Mouse (Mus musculus): ENCODE measurements at regions not wholly inside any gene's neighbourhood (a gene's known extent, or its start where the extent isn't known, plus 50 kb on each side); places are given as distances from the start of the nearest gene placed in this dataset.

DNA sequence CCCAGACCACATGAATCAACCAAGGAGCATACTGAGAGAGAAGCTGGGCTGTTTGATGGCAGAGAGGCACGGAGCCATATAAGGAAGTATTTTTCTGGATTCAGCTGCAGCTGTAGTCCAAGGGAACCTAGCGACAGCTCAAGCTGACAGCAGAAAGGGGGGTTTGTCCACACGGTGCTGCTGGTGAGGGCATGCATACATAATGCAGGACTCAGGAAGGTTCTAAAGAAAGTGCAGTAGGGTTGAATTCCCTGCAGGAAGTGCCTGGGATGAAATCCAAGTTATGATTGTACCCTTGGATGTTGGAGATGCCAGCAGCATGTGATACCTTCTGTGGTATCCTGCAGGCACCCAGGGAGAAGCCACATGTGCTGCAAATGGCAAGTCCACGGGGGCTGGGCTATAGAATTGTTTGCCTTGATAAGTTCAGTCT is 381.7 kb upstream of the Camk1g start:
- DNase-seq = no peak

DNA sequence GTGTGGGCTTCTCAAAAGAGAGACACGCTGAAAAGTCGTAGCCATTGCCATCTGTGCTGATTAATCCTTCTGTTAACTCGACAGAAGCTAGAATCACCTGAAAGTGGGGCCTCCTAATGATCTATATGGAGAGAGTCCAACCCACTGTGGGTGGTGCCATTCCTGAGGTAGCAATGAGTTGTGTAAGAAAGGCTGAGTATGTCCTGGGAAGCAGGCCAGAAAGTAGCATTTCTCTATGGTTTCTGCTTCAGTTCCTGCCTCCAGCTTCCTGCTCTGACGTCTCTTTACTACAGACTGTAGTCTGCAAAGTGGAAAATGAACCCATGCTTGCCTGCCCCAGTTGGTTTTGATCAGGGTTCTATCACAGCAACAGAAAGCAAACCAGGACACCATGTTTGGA is 380.8 kb upstream of the Camk1g start:
- no peak for DNase-seq

DNA sequence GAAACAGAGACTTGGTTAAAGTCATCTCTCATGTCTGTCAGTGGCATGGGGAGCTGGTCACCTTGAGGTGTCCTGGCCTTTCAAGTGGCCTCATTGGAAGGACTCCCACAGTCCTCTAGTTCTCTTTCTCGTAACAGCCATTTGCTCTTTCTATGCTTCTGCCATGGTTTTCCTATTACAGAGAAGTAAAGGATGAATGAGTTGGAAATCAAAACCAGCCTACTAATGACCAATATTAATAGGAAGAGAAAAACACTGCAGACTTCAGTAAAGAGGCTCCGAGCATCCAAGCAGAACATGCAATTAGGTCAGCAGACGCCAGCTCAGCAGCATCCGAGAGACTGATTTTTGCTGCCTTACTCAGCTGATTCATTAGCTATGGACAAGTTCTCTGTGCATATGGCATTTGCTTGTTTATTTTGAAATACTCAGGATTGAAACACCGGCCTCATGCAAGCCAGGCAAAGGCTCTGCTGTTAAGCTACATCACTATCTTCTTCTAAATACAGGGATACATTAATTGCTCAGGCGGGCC is 377.4 kb upstream of the Camk1g start:
- no peak for DNase-seq

DNA sequence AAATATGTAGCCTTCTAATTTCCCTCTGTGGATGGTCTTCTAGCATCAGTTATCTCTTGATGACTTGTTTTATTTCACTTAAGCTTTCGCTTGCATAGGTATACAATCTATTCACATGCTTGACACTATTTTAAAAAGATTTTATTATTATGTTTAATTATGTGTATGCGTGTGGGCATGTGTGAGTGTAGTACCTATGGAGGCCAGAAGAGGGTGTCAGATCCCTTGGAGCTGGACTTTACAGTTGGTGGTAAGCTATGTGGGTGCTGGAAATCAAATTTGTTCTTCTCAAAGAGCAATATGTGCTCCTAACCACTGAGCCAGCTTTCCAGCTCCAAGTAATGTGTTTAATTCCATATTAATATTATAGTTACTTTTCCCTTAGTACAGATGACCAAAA is 372.6 kb upstream of the Camk1g start:
- DNase-seq = no peak

DNA sequence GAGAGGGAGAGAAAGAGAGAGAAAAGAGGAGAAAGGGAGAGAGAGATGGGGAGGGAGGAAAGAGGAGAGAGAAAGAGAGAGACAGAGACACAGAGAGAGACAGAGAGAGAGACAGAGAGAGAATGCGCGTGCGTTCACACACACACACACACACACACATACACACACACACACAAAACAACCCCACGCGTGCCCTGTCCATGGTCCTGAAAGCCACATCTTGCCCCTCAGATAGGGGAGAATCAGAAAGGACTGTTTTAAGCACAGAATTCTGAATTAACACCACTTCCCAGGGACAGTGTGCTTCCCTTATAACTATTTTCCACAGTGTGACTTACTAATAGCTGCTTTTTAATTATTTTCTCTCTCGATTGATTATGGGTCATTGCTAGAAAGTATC is 368.7 kb upstream of the Camk1g start:
- DNase-seq = peak; percentile 14

DNA sequence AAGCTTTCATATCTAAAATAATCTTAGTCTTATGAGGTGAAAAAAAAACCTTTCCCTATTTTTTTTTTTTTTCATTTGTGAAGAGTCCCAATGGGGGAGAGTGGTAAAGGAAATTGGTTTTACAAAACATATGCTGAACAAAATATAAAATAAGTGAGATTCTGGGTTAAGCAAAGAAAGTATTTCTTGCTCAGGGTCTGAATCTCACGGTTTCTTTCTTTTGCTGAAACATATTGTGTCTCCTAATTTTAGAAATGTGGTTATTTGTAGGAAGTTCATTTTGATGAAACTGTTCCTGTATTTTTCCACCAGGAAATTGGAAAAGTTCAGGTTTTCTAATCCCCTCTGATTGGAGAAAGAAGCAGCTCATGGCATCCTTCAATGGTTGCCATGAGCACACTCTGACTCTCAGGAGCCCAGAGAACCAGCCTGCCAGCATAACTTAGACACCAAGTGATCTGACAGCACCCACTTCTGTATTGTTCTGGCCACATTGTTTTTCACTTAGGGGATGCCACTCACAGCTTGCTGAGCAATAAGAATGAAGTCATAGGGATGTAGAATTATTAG is 365.9 kb upstream of the Camk1g start:
- no peak for DNase-seq

DNA sequence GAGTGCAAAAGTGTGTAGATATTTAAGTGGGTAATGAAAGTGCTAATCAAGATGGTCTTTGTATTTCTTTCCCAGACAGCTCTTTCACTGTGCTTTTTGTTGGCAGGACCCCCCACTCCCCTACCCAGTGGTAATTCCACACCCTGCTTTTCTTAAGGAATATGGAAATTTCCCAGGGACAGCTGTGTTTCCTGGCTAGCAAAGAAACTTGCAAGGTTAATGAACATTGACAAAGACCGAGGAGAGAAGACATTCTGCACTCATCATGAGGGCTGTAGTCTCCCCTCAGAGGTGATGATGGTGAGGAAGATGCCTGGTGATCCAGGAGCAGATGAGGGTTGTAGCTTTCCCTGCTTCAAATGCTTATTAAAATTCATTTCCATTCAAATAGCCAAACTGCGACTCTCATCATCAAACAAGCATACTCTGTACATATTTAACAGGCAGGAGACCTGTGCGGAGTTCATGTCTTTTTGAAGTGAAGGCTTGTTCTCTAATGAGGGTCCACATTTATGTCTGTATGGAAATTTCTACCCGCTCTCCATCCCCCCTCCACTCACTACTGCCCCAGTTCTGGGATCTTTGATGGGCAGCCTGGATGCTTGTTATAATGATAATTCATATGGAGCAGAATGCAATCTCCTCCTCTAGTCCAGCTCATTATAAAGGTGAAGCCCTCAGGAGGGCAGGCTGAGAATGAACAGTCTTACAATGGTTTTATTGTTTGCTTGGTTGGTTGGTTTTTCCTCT is 364.1 kb upstream of the Camk1g start:
- DNase-seq = no peak

DNA sequence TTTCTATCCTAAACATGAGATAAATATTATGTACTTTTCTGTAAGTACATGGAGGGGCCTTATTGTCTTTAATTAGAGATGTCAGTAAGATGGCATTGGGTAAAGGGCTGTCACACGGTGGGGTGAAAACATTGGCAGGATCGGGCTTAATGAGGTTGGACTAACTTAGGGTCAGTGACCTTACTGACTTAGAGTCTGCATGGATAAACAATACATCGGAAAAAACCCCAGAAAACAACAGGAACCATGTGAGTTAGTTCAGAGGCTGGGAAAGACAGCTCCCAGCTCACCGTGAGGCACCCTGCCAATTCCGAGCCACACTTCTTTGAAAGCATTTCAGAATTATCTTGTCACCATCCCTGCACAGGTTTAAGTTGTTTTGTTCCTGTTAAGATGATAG is 363.3 kb upstream of the Camk1g start:
- DNase-seq = no peak

DNA sequence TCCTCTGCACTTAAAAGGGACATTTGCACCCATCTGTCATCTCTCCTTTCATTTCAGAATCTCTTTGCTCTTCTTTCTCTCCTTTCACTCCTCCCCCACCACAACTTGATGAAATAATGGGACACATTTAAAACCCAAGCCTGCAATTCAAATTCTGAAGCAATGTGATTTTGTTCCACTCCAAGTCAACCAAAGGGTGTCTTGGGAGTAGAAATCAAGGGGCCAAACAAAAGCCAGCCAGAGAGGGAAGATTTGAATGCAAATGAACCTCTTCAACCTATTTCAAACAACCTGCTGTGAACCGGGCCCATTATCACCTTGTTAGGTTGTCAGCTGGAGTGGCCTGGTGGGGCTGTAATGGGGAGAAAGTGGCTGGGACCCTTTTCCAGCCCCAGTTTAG is 362.0 kb upstream of the Camk1g start:
- no peak for DNase-seq

DNA sequence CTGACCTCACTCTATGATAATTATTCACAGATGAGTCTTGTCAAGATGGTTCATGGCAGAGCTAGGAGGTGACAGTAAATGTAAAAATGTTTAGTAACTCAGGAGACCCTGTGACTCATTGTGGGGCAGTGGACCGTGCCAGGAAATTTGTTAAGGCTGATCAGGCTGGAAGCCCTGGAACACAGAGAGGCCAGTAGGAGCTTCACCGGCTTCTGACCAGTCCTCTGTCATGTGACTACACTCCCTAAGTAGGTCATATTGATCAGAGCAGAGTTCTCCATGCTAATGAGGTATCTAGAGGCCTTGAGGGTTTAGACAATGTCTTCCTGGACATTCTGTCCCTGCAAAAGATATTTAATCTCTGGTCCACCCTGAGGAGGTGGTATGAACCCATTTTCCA is 351.8 kb upstream of the Camk1g start:
- DNase-seq = no peak

DNA sequence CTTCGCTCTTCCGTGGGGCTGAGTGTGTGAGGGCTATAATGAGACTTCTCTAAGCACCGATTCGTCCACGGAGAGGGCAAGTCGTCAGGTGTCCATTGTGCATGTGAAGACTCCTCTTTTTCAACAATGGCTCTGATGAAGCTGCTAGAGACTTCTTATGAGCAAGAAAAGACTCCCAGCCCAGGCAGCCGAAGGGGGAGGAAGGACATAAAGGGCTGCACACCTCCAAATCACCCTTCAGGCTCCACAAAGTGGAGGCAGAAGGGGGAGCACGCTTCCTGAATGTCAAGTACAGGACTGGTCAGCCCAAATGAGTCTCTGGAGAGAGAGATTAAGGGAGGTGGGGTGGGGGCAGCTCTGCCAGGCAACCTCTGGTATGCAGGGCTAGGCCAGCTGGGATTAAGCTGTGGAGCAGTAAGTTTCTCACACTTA is 350.3 kb upstream of the Camk1g start:
- no peak for DNase-seq

DNA sequence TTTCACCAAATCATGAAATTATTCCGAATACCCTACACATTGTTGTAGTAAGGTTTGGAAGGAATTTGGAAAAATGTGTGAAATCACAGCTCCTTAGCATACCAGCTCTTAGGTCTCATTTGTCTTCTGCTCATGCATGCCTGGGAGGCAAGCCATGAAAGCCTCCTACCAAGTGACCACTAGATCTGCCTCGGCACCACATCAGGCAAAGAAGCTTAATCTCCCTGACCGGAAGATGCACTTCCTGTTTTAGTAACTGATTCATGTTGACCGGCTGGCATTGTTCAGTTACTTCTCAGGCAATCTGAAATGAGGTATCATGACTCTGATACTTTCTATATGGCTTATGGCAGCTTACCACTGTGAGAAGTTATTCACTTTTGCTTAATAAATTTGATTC is 345.2 kb upstream of the Camk1g start:
- no peak for DNase-seq

DNA sequence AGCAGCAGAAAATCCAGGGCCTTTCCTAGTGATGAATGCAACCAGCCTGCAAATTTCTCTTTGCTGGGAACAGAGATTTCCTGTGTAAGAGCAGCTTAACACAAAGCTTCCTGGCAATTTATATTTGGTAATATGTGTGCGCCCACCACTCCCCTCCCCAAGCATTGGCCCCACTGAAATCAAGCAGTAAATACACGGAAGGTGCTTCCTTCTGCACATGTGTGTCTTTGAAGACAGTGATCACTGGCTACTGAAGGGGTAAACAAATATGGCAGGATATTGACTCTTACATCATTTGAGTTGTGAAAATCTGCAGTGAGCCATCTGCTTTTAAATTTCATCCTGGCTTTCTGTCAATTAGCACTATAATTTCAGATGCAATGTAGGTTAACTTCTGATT is 344.5 kb upstream of the Camk1g start:
- DNase-seq = no peak

DNA sequence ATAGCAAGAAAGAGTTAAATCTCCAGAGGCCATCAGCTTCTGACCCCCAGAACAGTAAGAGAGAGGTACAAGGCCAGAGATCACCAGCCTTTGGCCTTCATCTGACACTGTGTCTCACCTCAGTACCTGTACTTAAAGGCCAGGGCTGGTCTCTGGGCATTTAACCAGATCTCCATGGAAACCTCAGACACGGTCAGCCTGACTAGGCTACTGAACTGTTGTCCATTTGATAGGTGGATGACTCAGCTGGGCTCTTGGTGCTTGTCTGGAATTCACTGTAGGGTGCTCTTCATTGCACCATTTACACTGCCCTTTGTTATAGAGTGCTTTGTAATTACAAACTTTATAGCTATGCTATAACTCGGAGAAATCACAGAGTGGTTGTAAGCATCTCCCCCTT is 335.1 kb upstream of the Camk1g start:
- peak; percentile 11 for DNase-seq

DNA sequence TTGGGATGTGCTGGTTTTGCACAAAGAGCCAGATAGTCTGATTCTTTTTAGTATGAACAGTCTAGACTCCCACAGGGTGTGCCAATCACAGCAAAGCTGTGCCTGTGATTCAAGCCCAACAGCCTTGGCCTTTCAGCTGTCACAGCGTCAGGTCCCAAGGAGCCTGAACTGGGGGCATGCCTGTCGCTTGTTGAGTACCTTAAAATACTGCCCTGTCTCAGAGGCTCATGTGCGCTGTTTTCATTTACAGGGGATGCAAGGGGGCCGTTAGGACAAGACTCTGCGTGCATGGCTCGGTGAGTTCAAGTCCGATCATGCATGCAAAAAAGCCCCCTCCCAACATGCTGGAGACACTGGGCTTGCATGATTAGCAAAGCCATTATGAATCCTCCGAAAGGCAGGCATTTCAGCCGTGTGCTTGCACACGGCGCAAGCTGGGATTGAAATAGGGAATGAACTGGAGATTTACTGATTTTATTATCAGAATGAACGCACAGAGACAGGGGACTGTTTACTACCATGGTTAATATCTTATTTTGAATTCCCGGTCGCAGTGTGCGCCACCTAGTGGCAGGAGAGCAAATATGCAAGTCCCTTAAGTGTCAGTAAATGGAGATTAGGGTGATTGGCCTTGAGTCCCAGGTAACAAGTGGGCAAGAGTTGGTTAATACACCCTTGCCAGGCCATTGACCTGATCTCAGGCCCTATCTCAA is 332.8 kb upstream of the Camk1g start:
- peak; percentile 44 for DNase-seq

DNA sequence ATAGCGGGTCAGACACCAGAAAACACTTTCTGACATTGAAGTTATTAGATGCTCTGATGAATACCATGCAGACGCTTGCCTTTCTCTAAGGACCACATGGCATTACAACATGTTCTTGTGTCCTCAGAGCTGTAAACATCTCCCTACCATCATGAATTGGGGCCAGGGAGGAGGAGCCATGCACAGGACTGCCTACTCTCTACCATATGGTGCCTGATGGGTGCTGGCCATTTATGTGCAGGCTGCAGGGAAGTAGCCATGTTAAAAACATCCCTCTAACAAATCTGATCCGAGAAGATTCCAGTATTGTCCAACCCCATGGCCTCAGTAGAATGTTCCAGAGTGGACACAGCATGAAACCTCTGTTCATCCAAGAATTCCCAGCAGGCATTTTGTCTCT is 330.1 kb upstream of the Camk1g start:
- DNase-seq = no peak

DNA sequence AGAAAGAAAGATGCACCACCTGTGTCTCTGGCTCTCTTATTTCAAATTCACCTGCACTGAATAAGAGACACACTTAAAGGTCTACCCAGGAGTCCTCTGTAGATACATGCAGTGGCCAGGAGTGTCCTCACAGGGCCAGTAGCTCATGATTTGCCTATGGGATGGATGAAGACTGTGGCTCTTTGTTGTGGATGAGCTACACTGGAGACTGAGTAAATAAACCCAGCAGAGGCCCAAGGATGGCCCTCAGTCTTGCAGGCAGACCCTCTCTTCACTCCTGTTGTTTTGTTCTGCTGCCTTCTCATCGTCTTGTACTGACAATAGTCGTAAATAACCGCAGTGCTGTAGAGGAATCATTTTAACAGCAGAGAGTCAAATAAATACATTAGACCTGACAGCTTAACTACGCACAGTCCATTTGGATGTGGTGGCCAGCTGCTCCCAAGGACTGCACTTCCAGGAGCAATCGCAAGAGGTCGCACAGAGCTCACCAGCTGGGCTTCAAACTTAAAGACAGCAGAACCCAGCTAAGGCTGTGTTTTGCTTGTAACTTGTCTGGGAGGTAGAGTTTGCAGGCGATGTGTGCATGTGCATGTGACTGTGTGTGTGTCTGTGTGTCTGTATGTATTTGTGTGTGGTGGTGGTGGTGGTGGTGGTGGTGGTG is 328.6 kb upstream of the Camk1g start:
- DNase-seq = peak; percentile 84

DNA sequence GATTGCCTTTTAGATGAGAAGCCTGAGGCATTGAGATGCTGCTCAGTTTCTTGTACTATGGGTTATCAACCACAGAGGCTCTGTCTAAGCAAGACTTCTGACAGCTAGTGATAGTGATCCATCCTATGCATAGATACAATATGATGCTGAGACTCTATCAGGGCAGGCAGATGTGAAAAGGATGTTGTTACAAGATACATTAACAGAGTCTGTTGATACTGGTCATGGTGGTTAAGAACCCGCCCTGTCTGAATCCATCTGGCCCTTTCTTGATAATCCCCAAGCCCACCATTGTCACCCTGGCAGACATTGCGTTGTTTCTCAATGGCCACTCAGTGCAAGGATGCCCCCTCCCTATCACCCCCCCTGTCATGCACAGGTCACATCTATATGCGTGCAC is 327.8 kb upstream of the Camk1g start:
- no peak for DNase-seq

DNA sequence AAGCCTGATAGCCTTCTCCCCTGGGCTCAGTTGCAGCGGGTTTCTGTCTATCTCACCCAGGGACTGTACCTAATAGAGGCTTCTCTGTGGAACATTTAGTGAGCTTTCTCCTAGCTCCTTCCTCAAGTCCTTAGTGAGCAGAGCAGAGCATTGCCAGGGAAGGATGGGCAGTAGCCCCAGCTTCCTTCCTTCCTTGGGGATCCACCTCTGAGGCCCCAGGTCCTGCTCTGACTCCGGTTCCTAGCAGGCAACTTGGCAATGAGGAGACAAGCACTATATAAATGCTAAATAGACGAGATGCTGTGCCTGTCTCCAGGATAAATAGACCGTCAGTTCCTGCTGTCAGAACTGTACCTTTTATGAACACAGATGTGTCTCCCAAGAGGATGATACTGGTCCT is 326.9 kb upstream of the Camk1g start:
- peak; percentile 48 for DNase-seq

DNA sequence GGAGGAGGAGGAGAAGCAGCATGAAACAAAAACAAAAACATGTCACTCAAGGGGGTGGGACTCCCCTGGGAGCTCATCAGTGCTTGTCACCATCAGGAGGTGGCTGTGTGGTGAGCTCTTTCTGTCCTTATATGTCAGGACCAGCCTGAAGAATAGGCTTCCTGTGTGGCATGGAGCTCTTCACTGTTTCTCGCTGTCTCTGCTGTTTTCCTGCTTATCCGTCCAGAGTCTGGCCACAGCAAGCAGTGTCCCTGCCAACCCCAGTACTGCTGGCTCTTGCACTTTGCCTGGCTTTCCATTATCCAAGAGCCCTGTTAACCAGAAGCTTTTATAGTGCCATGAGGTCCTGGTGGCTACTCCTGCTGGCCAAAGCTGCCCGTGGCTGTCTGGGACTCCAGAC is 322.9 kb upstream of the Camk1g start:
- DNase-seq = peak; percentile 33

DNA sequence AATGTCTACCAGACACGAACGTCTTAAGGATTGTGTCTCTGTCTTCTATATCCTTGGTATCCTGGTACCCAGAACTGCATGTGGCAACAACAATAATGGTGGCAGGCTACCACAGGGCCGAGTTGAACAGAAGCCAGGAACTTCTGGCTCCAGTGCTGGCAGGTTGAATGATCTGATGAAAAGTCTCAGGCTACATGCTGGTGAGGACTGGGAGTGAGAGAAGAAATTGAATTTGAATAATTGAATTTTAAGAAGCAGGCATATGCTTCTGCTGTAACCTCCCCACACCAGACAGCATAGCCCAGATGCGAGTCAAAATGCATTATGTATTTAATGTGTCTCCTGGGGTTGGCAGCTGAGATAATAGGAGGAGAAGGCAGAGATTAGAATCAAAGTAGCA is 319.5 kb upstream of the Camk1g start:
- no peak for DNase-seq

DNA sequence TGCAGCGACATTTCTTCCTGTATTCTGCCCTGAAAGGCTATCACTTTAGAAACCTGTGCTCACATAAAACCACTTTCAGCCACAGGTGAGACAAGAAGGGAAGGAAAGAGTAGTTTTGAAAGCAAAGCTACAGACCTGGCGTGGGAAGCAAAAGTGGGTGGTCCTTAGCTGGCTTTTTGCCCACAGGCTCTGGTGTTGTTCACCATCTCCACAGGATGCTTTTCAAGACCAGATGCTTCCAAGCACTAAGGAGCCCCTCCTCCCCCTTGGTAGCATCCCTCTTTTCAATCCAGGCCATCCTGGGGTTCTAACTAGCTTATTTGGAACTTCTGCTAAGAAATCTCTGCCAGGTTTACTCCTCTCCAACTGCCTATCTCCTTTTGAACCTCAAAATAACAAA is 312.8 kb upstream of the Camk1g start:
- no peak for DNase-seq

DNA sequence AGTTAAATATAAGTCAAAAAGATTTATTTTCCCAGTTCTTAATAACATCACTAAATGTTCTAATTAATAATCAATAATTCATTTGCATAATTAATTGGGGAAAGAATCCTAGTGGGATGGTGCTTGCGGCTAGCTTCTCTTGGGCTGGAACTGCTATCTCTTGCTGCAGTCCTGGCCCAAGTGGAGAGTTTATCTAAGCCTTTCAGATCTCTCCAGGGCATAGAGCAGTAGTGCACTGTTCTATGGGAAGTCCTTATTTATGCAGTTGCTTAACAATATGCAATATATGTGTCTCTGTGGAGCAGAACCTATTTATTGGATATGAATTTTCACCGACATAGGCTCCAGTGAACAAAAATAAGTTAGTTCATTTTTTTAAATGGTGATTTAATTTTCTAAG is 308.4 kb upstream of the Camk1g start:
- no peak for DNase-seq

All from kidney, postnatal 14 days (tissue).